ENCODE assay signal across 19 mouse cellular contexts in genomic region chrX:13848473-13848872, GRCm38 (mm10).
"Had no signal": no experiment of that assay in that cellular context is flagged by ENCODE, and none has a peak within 500 bp of the region (broad histone marks: within the 10 kb centered on the region; RNA-seq: fewer than 3 reads in every experiment).

No protein-coding gene starts in this region.

- H3K9me3 ChIP-seq: kidney, embryonic 15.5 days; limb, embryonic 10.5 days; limb, embryonic 13.5 days; neural tube, embryonic 12.5 days; neural tube, embryonic 15.5 days had no signal

- H3K36me3 ChIP-seq: kidney, embryonic 15.5 days; limb, embryonic 10.5 days; limb, embryonic 13.5 days; neural tube, embryonic 12.5 days; neural tube, embryonic 15.5 days had no signal

- DNase-seq: kidney, adult 11 months; kidney, adult 8-10 months; kidney, postnatal 10 days; kidney, postnatal 4 days; layer of hippocampus, adult 9-11 months; lung, adult 2 months; lung, postnatal 14 days; lung, postnatal 4 days; midbrain, embryonic 14.5 days; right cerebral cortex, postnatal 25 days; thymus, adult 18-20 months; thymus, postnatal 36 days had no signal

- H3K9ac ChIP-seq: kidney, embryonic 15.5 days; limb, embryonic 13.5 days; neural tube, embryonic 12.5 days; neural tube, embryonic 15.5 days had no signal

- H3K4me3 ChIP-seq: kidney, embryonic 15.5 days; layer of hippocampus, adult 2 months; limb, embryonic 10.5 days; limb, embryonic 13.5 days; neural tube, embryonic 12.5 days had no signal

- H3K27me3 ChIP-seq: kidney, embryonic 15.5 days; limb, embryonic 13.5 days; neural tube, embryonic 12.5 days; neural tube, embryonic 15.5 days had no signal

- H3K27ac ChIP-seq: kidney, embryonic 15.5 days; layer of hippocampus, adult 2 months; limb, embryonic 10.5 days; limb, embryonic 13.5 days; neural tube, embryonic 12.5 days had no signal

- H3K4me2 ChIP-seq: midbrain, embryonic 11.5 days had no signal

- H3K4me1 ChIP-seq: kidney, embryonic 15.5 days; limb, embryonic 10.5 days; limb, embryonic 13.5 days; neural tube, embryonic 12.5 days; neural tube, embryonic 15.5 days had no signal
